Mouse (Mus musculus) midbrain, embryonic 13.5 days (tissue): ENCODE results near the gene Nfic. TPM values are rescaled to one million over a fixed set of nuclear protein-coding genes. Genes with fewer than 3 reads are reported as not detected.

Experiments used
- ATAC-seq: fragments of 200-750 bp; cut with Nextera tagmentation; 2 replicates; pipeline ENCODE4 v1.8.0; 2017; ENCODE audit warnings: mild to moderate bottlenecking, moderate TSS enrichment, moderate library complexity
- H3K27ac ChIP-seq: fragments of 300-500 bp; sonication (generic); 2 replicates; pipeline ENCODE4 v1.5.1; 2015; ENCODE audit warnings: inconsistent platforms, mild to moderate bottlenecking, moderate library complexity
- H3K27me3 ChIP-seq: fragments of 300-500 bp; sonication (generic); 2 replicates; pipeline ENCODE4 v1.6.1; 2015; ENCODE audit warnings: mild to moderate bottlenecking, inconsistent platforms
- H3K36me3 ChIP-seq: fragments of 300-500 bp; sonication (generic); 2 replicates; pipeline ENCODE4 v1.6.1; 2015; ENCODE audit warnings: mild to moderate bottlenecking, inconsistent platforms
- H3K4me1 ChIP-seq: fragments of 300-500 bp; sonication (generic); replicated peaks from 2 replicates; pipeline ENCODE4 v1.6.1; 2015; ENCODE audit warnings: inconsistent platforms
- H3K4me2 ChIP-seq: fragments of 300-500 bp; sonication (generic); replicated peaks from 2 replicates; pipeline ENCODE4 v1.6.1; 2015; ENCODE audit warnings: moderate library complexity, mild to moderate bottlenecking, inconsistent platforms
- H3K4me3 ChIP-seq: fragments of 300-500 bp; sonication (generic); replicated peaks from 2 replicates; pipeline ENCODE4 v1.5.1; 2015; ENCODE audit warnings: mild to moderate bottlenecking, inconsistent platforms
- H3K9ac ChIP-seq: fragments of 300-500 bp; sonication (generic); replicated peaks from 2 replicates; pipeline ENCODE4 v1.6.1; 2015; ENCODE audit warnings: mild to moderate bottlenecking, inconsistent platforms
- H3K9me3 ChIP-seq: fragments of 300-500 bp; sonication (generic); 2 replicates; pipeline ENCODE4 v1.6.1; 2016; ENCODE audit warnings: mild to moderate bottlenecking, inconsistent platforms
- WGBS: fragments of 180-500 bp; shearing (Covaris S2); methylation state at CpG from one replicate; pipeline ENCODE4 v1.1.7; 2015; 5-methylcytosine and 5-hydroxymethylcytosine counted together
- polyA plus RNA-seq: library from polyadenylated mRNA; unstranded; fragments of >200 nt; fragmentation: Nextera tagmentation; extraction: Ambion mirVana; gene quantifications from 2 replicates; pipeline ENCODE4 v1.2.1, GENCODE M21; 2015

Nfic gene
- polyA plus RNA-seq, 1 experiment from 2014 or later: 15.2 TPM

GRCm38 (mm10) chr10:81432169-81432867 is 23.1 kb downstream of the Nfic start:
- H3K9ac ChIP-seq: no peak overlapping the region
- WGBS: 64% methylated on average over 21 of the region's 21 CpGs
- H3K4me2 ChIP-seq: peak overlapping the region; percentile 46
- H3K27me3 ChIP-seq: peaks cover 20% of the 10 kb centered on the region
- peaks cover 33% of the 10 kb centered on the region for H3K4me1 ChIP-seq
- no peaks in the 10 kb centered on the region for H3K9me3 ChIP-seq
- no peaks in the 10 kb centered on the region for H3K36me3 ChIP-seq
- H3K4me3 ChIP-seq: 0 out of 2 replicates have a peak overlapping the region, but pooled peaks have one; percentile 15
- ATAC-seq: no peak
- H3K27ac ChIP-seq: no peak overlapping the region

GRCm38 (mm10) chr10:81431526-81432168 is 23.8 kb downstream of the Nfic start:
- Histone ChIP-seq H3K4me1 (peaks cover 39% of the 10 kb centered on the region), H3K9ac (no peak overlapping the region)
- peak; percentile 9; the same call in 1 of the 2 replicates for ATAC-seq

GRCm38 (mm10) chr10:81430831-81431525 is 24.5 kb downstream of the Nfic start:
- Histone ChIP-seq H3K4me1 (peaks cover 46% of the 10 kb centered on the region), H3K27me3 (peaks cover 33% of the 10 kb centered on the region), H3K9ac (peak overlapping the region; percentile 89)

More at GRCm38 (mm10) chr10:81431526-81432168, 23.8 kb downstream of the Nfic start:
- Histone ChIP-seq H3K9me3 (no peaks in the 10 kb centered on the region), H3K27ac (peak overlapping the region; percentile 94), H3K36me3 (no peaks in the 10 kb centered on the region), H3K4me3 (peak overlapping the region; percentile 77), H3K4me2 (peak overlapping the region; percentile 91), H3K27me3 (peaks cover 27% of the 10 kb centered on the region)
- 17% methylated on average over 15 of the region's 15 CpGs for WGBS

GRCm38 (mm10) chr10:81430141-81430830 is 25.1 kb downstream of the Nfic start:
- Histone ChIP-seq H3K36me3 (no peaks in the 10 kb centered on the region), H3K4me2 (peak overlapping the region; percentile 91), H3K4me3 (peak overlapping the region; percentile 77), H3K9me3 (no peaks in the 10 kb centered on the region), H3K4me1 (peaks cover 52% of the 10 kb centered on the region), H3K9ac (peak overlapping the region; percentile 89), H3K27me3 (peaks cover 39% of the 10 kb centered on the region), H3K27ac (peak overlapping the region; percentile 94)
- under 1% methylated on average over 61 of the region's 89 CpGs for WGBS
- peak; percentile 16 for ATAC-seq

More at GRCm38 (mm10) chr10:81430831-81431525, 24.5 kb downstream of the Nfic start:
- under 1% methylated on average over 53 of the region's 70 CpGs for WGBS
- peak overlapping the region; percentile 94 for H3K27ac ChIP-seq
- peak overlapping the region; percentile 91 for H3K4me2 ChIP-seq
- no peaks in the 10 kb centered on the region for H3K9me3 ChIP-seq
- ATAC-seq: peak; percentile 35
- H3K36me3 ChIP-seq: no peaks in the 10 kb centered on the region
- peak overlapping the region; percentile 77 for H3K4me3 ChIP-seq

GRCm38 (mm10) chr10:81429605-81430061 is 25.8 kb downstream of the Nfic start:
- WGBS: under 1% methylated on average over 19 of the region's 20 CpGs
- ATAC-seq: peak; percentile 15
- H3K9me3 ChIP-seq: no peaks in the 10 kb centered on the region
- H3K4me3 ChIP-seq: peak overlapping the region; percentile 77
- peak overlapping the region; percentile 94 for H3K27ac ChIP-seq
- peak overlapping the region; percentile 91 for H3K4me2 ChIP-seq
- peaks cover 59% of the 10 kb centered on the region for H3K4me1 ChIP-seq
- H3K9ac ChIP-seq: peak overlapping the region; percentile 89
- H3K27me3 ChIP-seq: peaks cover 46% of the 10 kb centered on the region
- H3K36me3 ChIP-seq: no peaks in the 10 kb centered on the region

GRCm38 (mm10) chr10:81429092-81429491 is 26.3 kb downstream of the Nfic start:
- WGBS: 25% methylated on average over 2 of the region's 2 CpGs
- Histone ChIP-seq H3K27me3 (peaks cover 51% of the 10 kb centered on the region), H3K9me3 (no peaks in the 10 kb centered on the region), H3K4me1 (peaks cover 64% of the 10 kb centered on the region), H3K9ac (no peak overlapping the region), H3K27ac (no peak overlapping the region), H3K4me3 (peak overlapping the region; percentile 77), H3K36me3 (no peaks in the 10 kb centered on the region), H3K4me2 (peak overlapping the region; percentile 91)
- no peak for ATAC-seq

GRCm38 (mm10) chr10:81428507-81428870 is 26.9 kb downstream of the Nfic start:
- no peak for ATAC-seq
- H3K4me1 ChIP-seq: peaks cover 64% of the 10 kb centered on the region
- no peak overlapping the region for H3K27ac ChIP-seq
- H3K36me3 ChIP-seq: no peaks in the 10 kb centered on the region
- H3K27me3 ChIP-seq: peaks cover 57% of the 10 kb centered on the region
- H3K4me3 ChIP-seq: no peak overlapping the region
- H3K9ac ChIP-seq: no peak overlapping the region
- H3K9me3 ChIP-seq: no peaks in the 10 kb centered on the region
- no peak overlapping the region for H3K4me2 ChIP-seq
- 94% methylated on average over 7 of the region's 7 CpGs for WGBS

- Histone ChIP-seq H3K4me2 (no peak overlapping the region), H3K27me3 (peaks cover 59% of the 10 kb centered on the region), H3K4me1 (peaks cover 59% of the 10 kb centered on the region), H3K4me3 (no peak overlapping the region), H3K9me3 (no peaks in the 10 kb centered on the region), H3K27ac (no peak overlapping the region), H3K36me3 (no peaks in the 10 kb centered on the region), H3K9ac (no peak overlapping the region)
- ATAC-seq: no peak
- WGBS: 76% methylated on average over 8 of the region's 8 CpGs
Observed at GRCm38 (mm10) chr10:81427804-81428506, 27.5 kb downstream of the Nfic start.

GRCm38 (mm10) chr10:81427327-81427726 is 28.1 kb downstream of the Nfic start:
- Histone ChIP-seq H3K27me3 (peaks cover 64% of the 10 kb centered on the region), H3K4me2 (peak overlapping the region; percentile 60), H3K4me3 (peak overlapping the region; percentile 36), H3K9me3 (no peaks in the 10 kb centered on the region), H3K9ac (peak overlapping the region; percentile 51; the same call in 1 of the 2 replicates), H3K27ac (no peak overlapping the region), H3K4me1 (peaks cover 55% of the 10 kb centered on the region), H3K36me3 (no peaks in the 10 kb centered on the region)
- no peak for ATAC-seq
- 34% methylated on average over 3 of the region's 3 CpGs for WGBS

GRCm38 (mm10) chr10:81426897-81427296 is 28.5 kb downstream of the Nfic start:
- WGBS: 1% methylated on average over 18 of the region's 38 CpGs
- peak overlapping the region; percentile 36 for H3K4me3 ChIP-seq
- peak overlapping the region; percentile 60 for H3K4me2 ChIP-seq
- H3K27me3 ChIP-seq: peaks cover 66% of the 10 kb centered on the region
- ATAC-seq: no peak
- H3K9ac ChIP-seq: peak overlapping the region; percentile 51
- no peak overlapping the region for H3K27ac ChIP-seq
- H3K4me1 ChIP-seq: peaks cover 55% of the 10 kb centered on the region
- H3K36me3 ChIP-seq: no peaks in the 10 kb centered on the region
- no peaks in the 10 kb centered on the region for H3K9me3 ChIP-seq

- Histone ChIP-seq H3K27ac (no peak overlapping the region), H3K4me3 (peak overlapping the region; percentile 36)
Observed at GRCm38 (mm10) chr10:81426081-81426671, 29.3 kb downstream of the Nfic start.

More at GRCm38 (mm10) chr10:81426081-81426671, 29.3 kb downstream of the Nfic start:
- H3K9ac ChIP-seq: peak overlapping the region; percentile 51
- H3K36me3 ChIP-seq: no peaks in the 10 kb centered on the region
- 0% methylated on average over 13 of the region's 33 CpGs for WGBS
- ATAC-seq: no peak
- H3K4me1 ChIP-seq: peaks cover 51% of the 10 kb centered on the region
- H3K4me2 ChIP-seq: peak overlapping the region; percentile 60
- H3K27me3 ChIP-seq: peaks cover 66% of the 10 kb centered on the region
- H3K9me3 ChIP-seq: no peaks in the 10 kb centered on the region
